Mouse (Mus musculus): ENCODE results near the gene Lipt1.

Gene Lipt1

DNA sequence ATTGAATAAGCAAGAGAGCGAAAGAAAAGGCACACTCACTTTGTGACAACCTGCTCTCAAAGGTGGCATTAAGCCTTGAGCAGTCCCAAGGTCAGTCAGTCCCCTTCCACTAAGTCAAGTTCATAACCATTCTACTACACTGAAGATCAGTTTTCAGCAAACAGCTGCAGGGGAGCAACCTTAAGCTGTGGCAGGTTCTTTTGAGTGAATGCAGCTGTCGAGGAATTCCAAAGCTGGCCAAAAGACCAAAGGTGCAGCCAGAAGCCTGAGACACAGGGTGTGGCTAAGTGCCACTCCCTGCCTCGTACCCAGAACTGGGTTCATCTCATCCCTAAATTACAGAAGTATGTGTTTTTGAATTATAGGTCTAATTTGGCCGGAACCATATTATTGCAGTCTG, 28.3 kb downstream of the Lipt1 start:
- no peak for DNase-seq (ENCODE audit: low spot score in 2 of 2)

DNA sequence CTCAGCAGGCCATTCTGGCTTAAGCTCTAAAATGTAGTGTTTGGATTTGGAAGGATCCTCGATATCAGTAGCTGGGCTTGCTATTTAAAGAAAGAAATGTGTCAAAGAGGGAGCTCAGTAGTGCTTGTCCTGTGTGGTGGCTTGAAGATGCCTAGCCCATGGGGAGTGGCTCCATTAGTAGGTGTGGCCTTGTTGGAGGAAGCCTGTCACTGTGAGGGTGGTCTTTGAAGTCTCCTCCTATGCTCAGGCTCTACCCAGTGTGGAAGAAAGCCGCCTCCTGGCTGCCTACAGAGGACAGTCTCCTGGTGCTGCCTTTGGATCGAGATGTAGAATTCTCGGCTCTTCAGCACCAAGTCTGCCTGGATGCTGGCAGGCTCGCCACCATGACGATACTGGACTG, 28.8 kb downstream of the Lipt1 start:
- no peak for DNase-seq (ENCODE audit: low spot score in 2 of 2)

DNA sequence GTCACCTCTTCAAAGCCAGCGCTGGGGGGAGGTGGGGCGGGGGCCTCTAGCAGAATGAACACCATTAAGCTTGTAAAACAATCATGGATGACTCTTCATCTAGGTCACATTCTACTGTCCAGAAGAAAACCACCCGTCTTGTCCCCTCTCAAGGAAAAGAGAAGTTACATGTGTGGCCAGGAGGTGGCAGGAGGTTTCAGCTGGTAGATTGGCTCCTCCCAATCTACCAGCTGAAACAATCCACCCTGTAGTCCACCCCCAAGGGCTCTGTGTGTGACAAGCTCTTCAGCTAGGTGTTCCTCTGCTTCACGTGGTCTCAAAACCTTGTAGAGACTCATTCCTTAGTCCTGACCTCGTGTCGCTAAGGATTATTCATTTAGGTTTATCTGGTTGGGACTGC, 31.6 kb downstream of the Lipt1 start:
- DNase-seq (ENCODE audit: low spot score in 2 of 2) = no peak

DNA sequence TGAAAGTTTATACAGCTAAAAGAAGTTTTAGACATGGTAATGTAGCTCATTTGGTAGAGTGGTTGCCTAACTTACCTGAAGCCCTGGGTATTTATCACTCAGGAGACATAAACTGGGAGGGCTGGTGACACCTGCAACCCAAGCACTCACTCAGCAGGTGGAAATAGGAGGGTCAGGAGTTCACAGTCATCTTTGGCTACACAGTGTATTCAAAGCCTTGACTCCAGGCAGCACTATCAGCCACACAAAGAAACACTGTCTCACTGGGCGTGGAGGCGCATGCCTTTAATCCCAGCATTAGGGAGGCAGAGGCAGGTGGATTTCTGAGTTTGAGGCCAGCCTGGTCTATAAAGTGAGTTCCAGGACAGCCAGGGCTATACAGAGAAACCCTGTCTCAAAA, 41.2 kb downstream of the Lipt1 start:
- no peak for DNase-seq (ENCODE audit: low spot score in 2 of 2)

DNA sequence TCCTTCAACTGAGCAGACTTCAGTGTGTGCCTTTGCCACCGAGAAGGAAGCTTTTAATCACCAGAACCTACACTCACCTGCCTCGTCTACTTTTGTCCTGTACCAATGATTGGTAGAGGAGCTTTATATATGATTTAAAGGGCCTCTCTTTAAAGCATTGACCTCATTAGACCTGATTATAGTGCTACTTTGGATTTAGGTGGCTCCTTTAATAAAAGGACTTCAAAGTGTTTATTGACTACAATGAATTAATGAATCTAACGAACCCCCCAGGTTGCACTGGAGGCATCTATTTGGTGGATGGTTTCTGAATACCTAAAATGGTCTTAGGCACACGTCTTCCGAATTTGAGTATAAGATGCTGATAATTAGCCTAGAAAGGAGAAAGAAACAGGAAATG, 44.9 kb downstream of the Lipt1 start, which contains the start of gene Lyg2:
Gene Lyg2, minus strand, starts transcription at position 101 of the 400 bp plus-strand sequence.
- no peak for DNase-seq (ENCODE audit: low spot score in 2 of 2)

DNA sequence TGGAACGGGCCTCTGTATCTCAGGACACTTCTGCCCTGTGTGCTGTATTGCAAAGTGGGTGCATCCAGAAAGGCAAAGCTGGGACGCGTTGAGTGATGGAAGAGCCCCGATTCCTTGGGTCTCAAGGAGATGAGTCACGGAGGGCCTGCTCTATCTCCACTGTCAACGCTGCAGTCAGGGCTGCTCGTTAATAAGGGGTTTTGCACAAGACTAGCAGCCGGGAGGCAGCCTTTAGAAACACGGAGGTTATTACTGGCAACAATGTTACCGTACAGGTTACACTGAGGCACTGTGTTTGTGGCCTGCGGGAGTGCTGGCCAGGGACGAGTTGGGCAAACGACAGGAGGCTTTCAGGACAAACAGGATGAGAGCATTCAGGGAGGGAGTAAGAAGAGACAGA, 46.1 kb downstream of the Lipt1 start:
- no peak for DNase-seq (ENCODE audit: low spot score in 2 of 2)

DNA sequence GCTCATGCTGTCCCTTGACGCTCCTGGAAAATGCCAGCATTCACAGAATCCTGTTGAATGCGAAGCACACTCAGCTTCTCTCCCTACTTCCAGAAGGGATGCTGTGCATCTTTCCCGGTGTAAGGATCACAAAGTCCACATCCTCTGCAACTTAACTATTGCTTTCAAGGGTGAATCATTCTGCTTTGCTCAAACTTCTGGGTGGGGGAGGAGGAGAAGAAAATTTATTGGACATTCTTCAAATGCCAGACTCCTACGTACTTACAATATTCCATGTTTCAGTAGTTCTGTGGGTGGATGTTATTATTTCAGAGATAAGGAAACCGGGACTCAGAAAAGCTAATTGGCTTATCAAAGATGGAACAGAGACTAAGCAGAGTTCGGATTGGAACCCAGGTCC, 46.6 kb downstream of the Lipt1 start:
- no peak for DNase-seq (ENCODE audit: low spot score in 2 of 2)

DNA sequence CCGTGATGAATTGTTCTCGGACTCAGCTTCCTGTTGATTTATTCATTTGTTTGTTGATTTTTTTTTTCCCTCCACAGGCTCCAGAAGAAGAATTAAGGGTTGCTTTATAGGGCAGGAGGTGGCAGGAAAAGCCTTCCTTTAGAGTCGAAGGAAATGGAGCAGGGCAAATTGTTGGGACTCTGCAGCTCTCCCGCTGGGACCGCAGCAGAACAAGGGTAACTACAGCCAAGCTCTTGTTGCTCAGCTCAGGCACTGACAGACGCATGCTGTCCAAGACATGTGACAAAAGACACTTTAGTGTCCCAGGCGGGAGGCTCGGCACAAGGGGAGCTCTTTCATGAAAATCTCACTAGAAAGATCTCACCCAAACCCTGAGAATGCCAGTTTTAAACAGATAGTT, 51.0 kb downstream of the Lipt1 start:
- no peak for DNase-seq (ENCODE audit: low spot score in 2 of 2)

All from frontal cortex, postnatal 10 days (tissue).